Comparison of ENCODE assay signal across 14 mouse cellular contexts in the genomic region with DNA sequence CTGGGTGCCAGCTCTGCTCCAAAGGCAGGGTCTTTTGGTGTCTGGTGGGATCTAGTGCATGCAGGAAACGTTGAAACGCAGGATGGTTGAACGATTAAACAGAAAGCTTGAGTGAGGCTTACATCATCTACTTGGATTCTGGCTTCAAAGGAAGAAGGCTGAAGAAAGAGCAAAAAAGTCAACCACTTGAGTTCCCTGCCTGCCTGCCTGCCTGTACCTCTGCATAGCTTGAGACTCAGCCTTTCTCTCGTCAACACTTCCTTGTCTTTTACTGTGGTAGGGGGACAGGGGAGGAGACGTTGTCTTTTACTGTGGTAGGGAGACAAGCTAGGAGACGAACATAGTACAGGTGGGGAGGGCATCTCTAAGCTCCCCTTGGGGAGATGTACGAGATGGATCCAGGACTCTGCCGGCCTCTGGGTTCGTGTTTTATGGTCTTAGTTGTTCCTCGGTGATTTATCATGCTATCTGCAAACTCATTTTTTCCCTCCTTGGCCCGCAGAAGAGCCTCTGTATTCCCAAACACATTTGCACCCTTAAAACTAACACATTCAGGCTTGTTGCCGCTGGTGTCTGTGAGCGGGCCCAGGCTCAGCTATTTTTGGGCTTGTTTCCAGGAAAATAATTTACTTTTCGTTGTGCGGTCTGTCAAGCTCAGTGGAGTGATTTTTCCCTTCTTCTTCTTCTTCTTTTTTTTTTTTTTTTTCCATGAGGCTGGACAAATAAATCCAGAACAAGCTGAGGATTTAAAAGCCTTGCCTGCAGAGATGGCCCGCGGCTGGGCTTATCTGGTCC. TPM values are rescaled to one million over a fixed set of nuclear protein-coding genes. Genes with fewer than 3 reads are reported as not detected.
DNase-seq lines count a peak whose midpoint lies in the region; ATAC-seq and TF ChIP-seq lines count a peak whose summit lies in the region.
"Had no signal": no experiment of that assay in that cellular context is flagged by ENCODE, and none has a peak within 500 bp of the region (broad histone marks: within the 10 kb centered on the region; RNA-seq: fewer than 3 reads in every experiment).

No protein-coding gene starts in this region.

- H3K27ac ChIP-seq in kidney, embryonic 14.5 days (ENCODE audit: low read depth, low read length) = no peak overlapping the region
- H3K27ac ChIP-seq in intestine, embryonic 15.5 days = peak overlapping the region; percentile 76
- H3K27ac ChIP-seq: liver, embryonic 15.5 days; neural tube, embryonic 12.5 days had no signal

- 47% methylated on average over 17 of the region's 17 CpGs for WGBS in kidney, embryonic 14.5 days
- WGBS in intestine, embryonic 15.5 days = 30% methylated on average over 17 of the region's 17 CpGs

- no peak for TF ChIP-seq CTCF in brain, embryonic 14.5 days (IDR thresholded peaks at IDR 0.05; ENCODE audit: borderline replicate concordance, extremely low read depth, insufficient read depth, insufficient read length)

- H3K4me3 ChIP-seq in kidney, embryonic 14.5 days (ENCODE audit: low read length) = no peak overlapping the region
- no peak overlapping the region for H3K4me3 ChIP-seq in intestine, embryonic 15.5 days (replicated peaks)
- H3K4me3 ChIP-seq: liver, embryonic 15.5 days; neural tube, embryonic 12.5 days had no signal

- no peak overlapping the region for H3K9ac ChIP-seq in kidney, embryonic 14.5 days (ENCODE audit: low read depth, low read length)
- H3K9ac ChIP-seq in intestine, embryonic 15.5 days = no peak overlapping the region
- H3K9ac ChIP-seq: liver, embryonic 15.5 days; neural tube, embryonic 12.5 days had no signal

- peak; percentile 32 for DNase-seq in kidney, postnatal 10 days
- peak; percentile 59 for DNase-seq in brain, embryonic 14.5 days (ENCODE audit: low read depth)
- DNase-seq in lung, postnatal 4 days = peak; percentile 26 to 52
- no peak for DNase-seq in thymus, postnatal 25 days
- no peak for DNase-seq in ovary, postnatal 14 days (ENCODE audit: low spot score)
- DNase-seq: cerebellum, adult 2 months; right cerebral cortex, adult 18-20 months; thymus, postnatal 14 days had no signal

- H3K4me1 ChIP-seq in kidney, embryonic 14.5 days (ENCODE audit: control insufficient read depth, insufficient read depth, low read length) = no peaks in the 10 kb centered on the region
- H3K4me1 ChIP-seq in intestine, embryonic 15.5 days (replicated peaks) = 0 out of 2 replicates have a peak, but pooled peaks cover 18% of the 10 kb centered on the region
- H3K4me1 ChIP-seq: liver, embryonic 15.5 days; neural tube, embryonic 12.5 days had no signal

- TF ChIP-seq POLR2A in brain, embryonic 14.5 days (IDR thresholded peaks at IDR 0.05; ENCODE audit: borderline replicate concordance, extremely low read depth, insufficient read depth, insufficient read length, poor library complexity, severe bottlenecking) = no peak

- no peaks in the 10 kb centered on the region for H3K9me3 ChIP-seq in kidney, embryonic 14.5 days (ENCODE audit: control insufficient read depth, low read length)
- no peaks in the 10 kb centered on the region for H3K9me3 ChIP-seq in intestine, embryonic 15.5 days
- H3K9me3 ChIP-seq: liver, embryonic 15.5 days; neural tube, embryonic 12.5 days had no signal

- H3K36me3 ChIP-seq in kidney, embryonic 14.5 days (ENCODE audit: control insufficient read depth, insufficient read depth, low read length) = no peaks in the 10 kb centered on the region
- no peaks in the 10 kb centered on the region for H3K36me3 ChIP-seq in intestine, embryonic 15.5 days
- H3K36me3 ChIP-seq: liver, embryonic 15.5 days; neural tube, embryonic 12.5 days had no signal

- H3K27me3 ChIP-seq in kidney, embryonic 14.5 days (ENCODE audit: control insufficient read depth, insufficient read depth, low read length) = no peaks in the 10 kb centered on the region
- no peaks in the 10 kb centered on the region for H3K27me3 ChIP-seq in intestine, embryonic 15.5 days (replicated peaks)
- H3K27me3 ChIP-seq: liver, embryonic 15.5 days; neural tube, embryonic 12.5 days had no signal

- ATAC-seq in kidney, embryonic 14.5 days (ENCODE audit: low FRiP score, low TSS enrichment) = no peak
- ATAC-seq in intestine, embryonic 15.5 days = peak; percentile 56
- ATAC-seq: hindbrain, embryonic 16.5 days had no signal

- H3K4me2 ChIP-seq in kidney, embryonic 14.5 days (replicated peaks; ENCODE audit: low read depth, low read length) = no peak overlapping the region
- no peak overlapping the region; the same call in 1 of the 2 replicates for H3K4me2 ChIP-seq in intestine, embryonic 15.5 days (replicated peaks)
- H3K4me2 ChIP-seq: liver, embryonic 15.5 days; midbrain, embryonic 11.5 days; neural tube, embryonic 12.5 days had no signal

RNA-seq across cellular contexts. Expression of gene Kcng1, which starts 39.0 kb away (rescaled TPM):
- polyA plus RNA-seq in kidney, embryonic 14.5 days (2014; fragmentation: Nextera tagmentation; extraction: Ambion mirVana) = 0.33 and 0.62 TPM in 2 replicates
- 3.1 and 3.8 TPM in 2 replicates for polyA plus RNA-seq in brain, embryonic 14.5 days (2012; rRNA removed)
- polyA plus RNA-seq in intestine, embryonic 15.5 days (2015; fragmentation: Nextera tagmentation; extraction: Ambion mirVana) = 6.6 and 8.4 TPM in 2 replicates

Comparison
In these comparisons a context has a peak if more than half of its experiments do, and no peak if none do; other contexts are left out.
1. DNase-seq: peak in kidney, postnatal 10 days (single experiment), brain, embryonic 14.5 days (single experiment) and lung, postnatal 4 days (2 of 2); none in thymus, postnatal 25 days (single experiment) and ovary, postnatal 14 days (single experiment).